Mouse (Mus musculus): ENCODE results near the gene Mroh2a. TPM values are rescaled to one million over a fixed set of nuclear protein-coding genes. Genes with fewer than 3 reads are reported as not detected.

Gene Mroh2a
- polyA plus RNA-seq, 1 experiment from 2014 or later = 1.7 TPM

- 90% methylated on average over 4 of the region's 4 CpGs for WGBS
- H3K27me3 ChIP-seq (ENCODE audit: control insufficient read depth, insufficient read depth, low read length) = no peaks in the 10 kb centered on the region
- DNase-seq (ENCODE audit: low spot score) = no peak
- ATAC-seq (ENCODE audit: low FRiP score) = no peak
- no peak overlapping the region for H3K4me3 ChIP-seq (ENCODE audit: low read depth, low read length)
- peaks cover 57% of the 10 kb centered on the region for H3K36me3 ChIP-seq (ENCODE audit: control insufficient read depth, insufficient read depth, low read length)
- H3K4me2 ChIP-seq (replicated peaks; ENCODE audit: low read depth, low read length) = no peak overlapping the region
- H3K9me3 ChIP-seq (ENCODE audit: control insufficient read depth, low read length) = peaks cover 33% of the 10 kb centered on the region
- H3K27ac ChIP-seq (ENCODE audit: low read depth, low read length) = no peak overlapping the region
- no peak overlapping the region for H3K9ac ChIP-seq (ENCODE audit: low read depth, low read length)
- H3K4me1 ChIP-seq (replicated peaks; ENCODE audit: control insufficient read depth, insufficient read depth, low read length) = no peaks in the 10 kb centered on the region
These were observed 35.5 kb downstream of the Mroh2a start for GRCm38 (mm10) chr1:88262255-88262654.

GRCm38 (mm10) chr1:88262961-88263360 lies 36.2 kb downstream of the Mroh2a start:
- 79% methylated on average over 6 of the region's 6 CpGs for WGBS
- Histone ChIP-seq H3K36me3 (ENCODE audit: control insufficient read depth, insufficient read depth, low read length) (peaks cover 64% of the 10 kb centered on the region), H3K27ac (ENCODE audit: low read depth, low read length) (no peak overlapping the region), H3K9me3 (ENCODE audit: control insufficient read depth, low read length) (peaks cover 27% of the 10 kb centered on the region), H3K4me2 (replicated peaks; ENCODE audit: low read depth, low read length) (no peak overlapping the region), H3K4me1 (replicated peaks; ENCODE audit: control insufficient read depth, insufficient read depth, low read length) (no peaks in the 10 kb centered on the region), H3K9ac (ENCODE audit: low read depth, low read length) (no peak overlapping the region), H3K4me3 (ENCODE audit: low read depth, low read length) (no peak overlapping the region), H3K27me3 (ENCODE audit: control insufficient read depth, insufficient read depth, low read length) (no peaks in the 10 kb centered on the region)
- ATAC-seq (ENCODE audit: low FRiP score) = no peak
- DNase-seq (ENCODE audit: low spot score) = no peak

GRCm38 (mm10) chr1:88263778-88264177 lies 37.0 kb downstream of the Mroh2a start:
- Histone ChIP-seq H3K4me2 (replicated peaks; ENCODE audit: low read depth, low read length) (no peak overlapping the region), H3K9ac (ENCODE audit: low read depth, low read length) (no peak overlapping the region), H3K27me3 (ENCODE audit: control insufficient read depth, insufficient read depth, low read length) (no peaks in the 10 kb centered on the region), H3K4me3 (ENCODE audit: low read depth, low read length) (no peak overlapping the region), H3K9me3 (ENCODE audit: control insufficient read depth, low read length) (peaks cover 25% of the 10 kb centered on the region), H3K4me1 (replicated peaks; ENCODE audit: control insufficient read depth, insufficient read depth, low read length) (no peaks in the 10 kb centered on the region), H3K36me3 (ENCODE audit: control insufficient read depth, insufficient read depth, low read length) (peaks cover 72% of the 10 kb centered on the region), H3K27ac (ENCODE audit: low read depth, low read length) (no peak overlapping the region)
- WGBS = 91% methylated on average over 5 of the region's 5 CpGs
- no peak for ATAC-seq (ENCODE audit: low FRiP score)
- DNase-seq (ENCODE audit: low spot score) = no peak

- Histone ChIP-seq H3K4me1 (replicated peaks; ENCODE audit: control insufficient read depth, insufficient read depth, low read length) (no peaks in the 10 kb centered on the region), H3K27ac (ENCODE audit: low read depth, low read length) (no peak overlapping the region), H3K4me3 (ENCODE audit: low read depth, low read length) (no peak overlapping the region), H3K27me3 (ENCODE audit: control insufficient read depth, insufficient read depth, low read length) (no peaks in the 10 kb centered on the region), H3K4me2 (replicated peaks; ENCODE audit: low read depth, low read length) (no peak overlapping the region), H3K9me3 (ENCODE audit: control insufficient read depth, low read length) (peaks cover 22% of the 10 kb centered on the region), H3K9ac (ENCODE audit: low read depth, low read length) (no peak overlapping the region), H3K36me3 (ENCODE audit: control insufficient read depth, insufficient read depth, low read length) (peaks cover 77% of the 10 kb centered on the region)
- ATAC-seq (ENCODE audit: low FRiP score) (no peak), DNase-seq (ENCODE audit: low spot score) (no peak)
- 90% methylated on average over 7 of the region's 7 CpGs for WGBS
These were observed 37.6 kb downstream of the Mroh2a start for GRCm38 (mm10) chr1:88264237-88264868.

GRCm38 (mm10) chr1:88264869-88265240 lies 38.1 kb downstream of the Mroh2a start:
- H3K4me2 ChIP-seq (replicated peaks; ENCODE audit: low read depth, low read length) = no peak overlapping the region
- H3K27me3 ChIP-seq (ENCODE audit: control insufficient read depth, insufficient read depth, low read length) = no peaks in the 10 kb centered on the region
- H3K4me3 ChIP-seq (ENCODE audit: low read depth, low read length) = no peak overlapping the region
- peaks cover 20% of the 10 kb centered on the region for H3K9me3 ChIP-seq (ENCODE audit: control insufficient read depth, low read length)
- WGBS = 77% methylated on average over 4 of the region's 4 CpGs
- H3K4me1 ChIP-seq (replicated peaks; ENCODE audit: control insufficient read depth, insufficient read depth, low read length) = no peaks in the 10 kb centered on the region
- no peak overlapping the region for H3K9ac ChIP-seq (ENCODE audit: low read depth, low read length)
- H3K27ac ChIP-seq (ENCODE audit: low read depth, low read length) = no peak overlapping the region
- no peak for DNase-seq (ENCODE audit: low spot score)
- peaks cover 81% of the 10 kb centered on the region for H3K36me3 ChIP-seq (ENCODE audit: control insufficient read depth, insufficient read depth, low read length)
- no peak for ATAC-seq (ENCODE audit: low FRiP score)

- DNase-seq (ENCODE audit: low spot score) = no peak
- Histone ChIP-seq H3K4me1 (replicated peaks; ENCODE audit: control insufficient read depth, insufficient read depth, low read length) (no peaks in the 10 kb centered on the region), H3K9me3 (ENCODE audit: control insufficient read depth, low read length) (peaks cover 12% of the 10 kb centered on the region), H3K36me3 (ENCODE audit: control insufficient read depth, insufficient read depth, low read length) (peaks cover 81% of the 10 kb centered on the region), H3K4me2 (replicated peaks; ENCODE audit: low read depth, low read length) (no peak overlapping the region), H3K9ac (ENCODE audit: low read depth, low read length) (no peak overlapping the region), H3K4me3 (ENCODE audit: low read depth, low read length) (no peak overlapping the region), H3K27ac (ENCODE audit: low read depth, low read length) (no peak overlapping the region), H3K27me3 (ENCODE audit: control insufficient read depth, insufficient read depth, low read length) (no peaks in the 10 kb centered on the region)
- ATAC-seq (ENCODE audit: low FRiP score) = no peak
- 88% methylated on average over 13 of the region's 13 CpGs for WGBS
These were observed 39.3 kb downstream of the Mroh2a start for GRCm38 (mm10) chr1:88266123-88266522.

- peak; percentile 20; the same call in 1 of the 2 replicates for ATAC-seq (ENCODE audit: low FRiP score)
- no peaks in the 10 kb centered on the region for H3K4me1 ChIP-seq (replicated peaks; ENCODE audit: control insufficient read depth, insufficient read depth, low read length)
- no peak overlapping the region for H3K4me3 ChIP-seq (ENCODE audit: low read depth, low read length)
These were observed 40.7 kb downstream of the Mroh2a start for GRCm38 (mm10) chr1:88267489-88267888.

GRCm38 (mm10) chr1:88268070-88268469 lies 41.3 kb downstream of the Mroh2a start:
- DNase-seq (ENCODE audit: low spot score) = no peak
- peaks cover 82% of the 10 kb centered on the region for H3K36me3 ChIP-seq (ENCODE audit: control insufficient read depth, insufficient read depth, low read length)
- H3K9me3 ChIP-seq (ENCODE audit: control insufficient read depth, low read length) = peaks cover 10% of the 10 kb centered on the region; the same call in 1 of the 2 replicates
- no peaks in the 10 kb centered on the region for H3K4me1 ChIP-seq (replicated peaks; ENCODE audit: control insufficient read depth, insufficient read depth, low read length)
- no peaks in the 10 kb centered on the region for H3K27me3 ChIP-seq (ENCODE audit: control insufficient read depth, insufficient read depth, low read length)
- ATAC-seq (ENCODE audit: low FRiP score) = no peak
- 89% methylated on average over 6 of the region's 6 CpGs for WGBS
- no peak overlapping the region for H3K4me3 ChIP-seq (ENCODE audit: low read depth, low read length)
- no peak overlapping the region for H3K4me2 ChIP-seq (replicated peaks; ENCODE audit: low read depth, low read length)
- H3K9ac ChIP-seq (ENCODE audit: low read depth, low read length) = no peak overlapping the region
- no peak overlapping the region for H3K27ac ChIP-seq (ENCODE audit: low read depth, low read length)

More at GRCm38 (mm10) chr1:88267489-88267888, 40.7 kb downstream of the Mroh2a start:
- no peak overlapping the region for H3K9ac ChIP-seq (ENCODE audit: low read depth, low read length)
- peaks cover 84% of the 10 kb centered on the region for H3K36me3 ChIP-seq (ENCODE audit: control insufficient read depth, insufficient read depth, low read length)
- H3K9me3 ChIP-seq (ENCODE audit: control insufficient read depth, low read length) = peaks cover 10% of the 10 kb centered on the region; the same call in 1 of the 2 replicates
- no peak overlapping the region for H3K4me2 ChIP-seq (replicated peaks; ENCODE audit: low read depth, low read length)
- no peaks in the 10 kb centered on the region for H3K27me3 ChIP-seq (ENCODE audit: control insufficient read depth, insufficient read depth, low read length)
- 94% methylated on average over 6 of the region's 6 CpGs for WGBS
- no peak for DNase-seq (ENCODE audit: low spot score)
- no peak overlapping the region for H3K27ac ChIP-seq (ENCODE audit: low read depth, low read length)

GRCm38 (mm10) chr1:88269539-88270309 lies 42.9 kb downstream of the Mroh2a start:
- WGBS = 90% methylated on average over 12 of the region's 12 CpGs
- H3K4me1 ChIP-seq (replicated peaks; ENCODE audit: control insufficient read depth, insufficient read depth, low read length) = no peaks in the 10 kb centered on the region
- no peak overlapping the region for H3K4me3 ChIP-seq (ENCODE audit: low read depth, low read length)
- DNase-seq (ENCODE audit: low spot score) (no peak), ATAC-seq (ENCODE audit: low FRiP score) (no peak)
- H3K36me3 ChIP-seq (ENCODE audit: control insufficient read depth, insufficient read depth, low read length) = peaks cover 79% of the 10 kb centered on the region
- H3K9me3 ChIP-seq (ENCODE audit: control insufficient read depth, low read length) = peaks cover 5% of the 10 kb centered on the region; the same call in 1 of the 2 replicates
- no peak overlapping the region for H3K27ac ChIP-seq (ENCODE audit: low read depth, low read length)
- no peak overlapping the region for H3K9ac ChIP-seq (ENCODE audit: low read depth, low read length)
- H3K27me3 ChIP-seq (ENCODE audit: control insufficient read depth, insufficient read depth, low read length) = no peaks in the 10 kb centered on the region
- no peak overlapping the region for H3K4me2 ChIP-seq (replicated peaks; ENCODE audit: low read depth, low read length)

All from hindbrain, embryonic 11.5 days (tissue).